Mouse (Mus musculus) liver, embryonic 11.5 days (tissue): Measurements from ENCODE around the gene Etv5. TPM values are rescaled to one million over a fixed set of nuclear protein-coding genes. Genes with fewer than 3 reads are reported as not detected.
A peak's percentile ranks its signal among the peaks of the same experiment; 100 is the strongest.

ENCODE experiments used
- ATAC-seq: fragments of 200-750 bp; cut with Nextera tagmentation; replicated peaks from 2 replicates; pipeline ENCODE4 v1.8.0; 2017; ENCODE audit warnings: moderate number of reproducible peaks, mild to moderate bottlenecking, moderate TSS enrichment, moderate library complexity; ENCODE audit not compliant: low FRiP score
- DNase-seq: peaks from one replicate; pipeline ENCODE4 v3.0.0-alpha.2; 2017; ENCODE audit warnings: low spot score
- H3K27ac ChIP-seq: fragments of 300-500 bp; sonication (generic); 2 replicates; pipeline ENCODE4 v1.5.1; 2014; ENCODE audit warnings: mild to moderate bottlenecking, low read depth, low read length, control low read depth
- H3K27me3 ChIP-seq: fragments of 300-500 bp; sonication (generic); replicated peaks from 2 replicates; pipeline ENCODE4 v1.6.1; 2014; ENCODE audit warnings: low read length, mixed read lengths; ENCODE audit not compliant: control insufficient read depth, insufficient read depth
- H3K36me3 ChIP-seq: fragments of 300-500 bp; sonication (generic); 2 replicates; pipeline ENCODE4 v1.6.1; 2014; ENCODE audit warnings: mild to moderate bottlenecking, low read length, moderate library complexity, mixed read lengths; ENCODE audit not compliant: control insufficient read depth, insufficient read depth
- H3K4me1 ChIP-seq: fragments of 300-500 bp; sonication (generic); replicated peaks from 2 replicates; pipeline ENCODE4 v1.6.1; 2014; ENCODE audit warnings: low read length, mixed read lengths; ENCODE audit not compliant: control insufficient read depth, insufficient read depth
- H3K4me2 ChIP-seq: fragments of 300-500 bp; sonication (generic); 2 replicates; pipeline ENCODE4 v1.6.1; 2014; ENCODE audit warnings: mild to moderate bottlenecking, control low read depth, moderate library complexity
- H3K4me3 ChIP-seq: fragments of 300-500 bp; sonication (generic); 2 replicates; pipeline ENCODE4 v1.5.1; 2014; ENCODE audit warnings: low read depth, low read length, control low read depth
- H3K9ac ChIP-seq: fragments of 300-500 bp; sonication (generic); 2 replicates; pipeline ENCODE4 v1.6.1; 2014; ENCODE audit warnings: low read depth, low read length, control low read depth
- H3K9me3 ChIP-seq: fragments of 300-500 bp; sonication (generic); 2 replicates; pipeline ENCODE4 v1.6.1; 2016; ENCODE audit warnings: low read length, inconsistent platforms, mixed read lengths; ENCODE audit not compliant: control insufficient read depth
- WGBS: fragments of 180-500 bp; shearing (Covaris S2); extraction: QIAGEN DNeasy Blood & Tissue Kit; methylation state at CpG from one replicate; pipeline ENCODE4 v1.1.7; 2014; 5-methylcytosine and 5-hydroxymethylcytosine counted together
- polyA plus RNA-seq: library from polyadenylated mRNA; unstranded; fragments of >200 nt; fragmentation: Nextera tagmentation; extraction: Ambion mirVana; gene quantifications from 2 replicates; pipeline ENCODE4 v1.2.1, GENCODE M21; 2014

Etv5 gene
- polyA plus RNA-seq, 1 experiment from 2014 or later, result 16.1 TPM

DNA sequence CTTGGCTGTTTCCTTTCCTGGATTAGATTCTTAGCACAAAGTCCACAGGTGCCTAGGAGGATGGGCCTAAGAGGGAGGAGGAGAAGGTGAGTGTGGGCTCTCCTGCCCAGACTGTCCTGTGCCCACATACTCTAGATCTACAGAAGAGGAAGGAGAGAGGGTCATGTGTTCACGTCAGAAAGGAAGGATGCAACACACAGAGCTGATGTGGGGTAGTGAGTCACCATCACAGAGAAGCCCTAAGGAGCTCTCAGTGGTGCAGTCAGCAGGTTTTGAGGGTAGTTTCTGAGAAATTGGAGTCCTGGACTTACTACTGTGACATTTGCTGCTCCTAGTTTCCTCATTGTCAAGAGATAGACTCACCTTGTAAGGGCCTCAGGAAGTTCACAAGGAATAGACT, 21.4 kb upstream of the Etv5 start:
- no peaks in the 10 kb centered on the region for H3K4me1 ChIP-seq
- H3K27me3 ChIP-seq, result no peaks in the 10 kb centered on the region
- H3K9ac ChIP-seq, result no peak overlapping the region
- no peaks in the 10 kb centered on the region for H3K9me3 ChIP-seq
- H3K4me2 ChIP-seq, result no peak overlapping the region
- DNase-seq, result no peak
- H3K27ac ChIP-seq, result no peak overlapping the region
- 43% methylated on average over 1 of the region's 1 CpGs for WGBS
- no peak for ATAC-seq
- no peak overlapping the region for H3K4me3 ChIP-seq
- H3K36me3 ChIP-seq, result no peaks in the 10 kb centered on the region

DNA sequence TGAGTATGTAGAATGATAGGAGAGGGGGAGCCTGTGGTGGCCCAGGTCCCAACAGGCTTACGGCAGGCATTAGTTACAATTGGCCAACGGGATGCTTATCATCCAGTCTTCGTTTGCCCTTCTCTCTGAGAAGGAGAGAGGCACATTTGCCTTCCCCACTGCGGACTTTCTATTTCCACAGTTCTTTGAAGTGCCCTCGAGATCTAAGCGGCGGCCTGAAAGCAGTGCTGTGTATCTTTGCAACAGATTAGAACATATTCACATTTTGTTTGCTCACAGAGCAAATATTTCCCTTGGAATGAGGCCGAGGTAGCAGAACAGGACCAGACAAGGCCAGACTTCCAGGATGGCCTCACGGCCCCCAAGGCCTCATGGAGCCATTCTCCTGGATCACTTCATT, 12.6 kb upstream of the Etv5 start:
- Histone ChIP-seq H3K4me3 (no peak overlapping the region), H3K9ac (no peak overlapping the region), H3K27me3 (no peaks in the 10 kb centered on the region), H3K4me2 (no peak overlapping the region), H3K4me1 (no peaks in the 10 kb centered on the region), H3K27ac (no peak overlapping the region), H3K36me3 (no peaks in the 10 kb centered on the region), H3K9me3 (no peaks in the 10 kb centered on the region)
- DNase-seq (no peak), ATAC-seq (no peak)
- 70% methylated on average over 9 of the region's 9 CpGs for WGBS

DNA sequence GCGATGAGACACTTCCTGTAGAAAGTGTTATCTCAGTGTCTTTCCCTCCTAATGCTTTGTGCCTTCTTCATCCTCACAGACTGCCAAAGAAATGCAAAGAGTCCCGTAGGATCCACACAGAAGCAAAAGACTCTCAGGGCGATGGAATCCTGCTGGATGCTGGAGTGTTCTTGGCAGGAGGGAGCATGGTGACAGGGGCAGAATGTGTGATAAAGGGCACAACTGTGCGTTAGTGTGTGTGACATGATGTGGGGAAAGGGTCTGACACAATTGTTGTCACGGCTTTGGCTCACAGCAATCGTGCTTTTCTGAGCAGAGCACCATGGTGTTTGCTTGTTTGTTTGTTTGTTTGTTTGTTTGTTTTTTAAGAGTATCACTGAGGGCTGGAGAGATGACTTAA, 8.6 kb upstream of the Etv5 start:
- DNase-seq, result no peak
- H3K27ac ChIP-seq, result no peak overlapping the region

DNA sequence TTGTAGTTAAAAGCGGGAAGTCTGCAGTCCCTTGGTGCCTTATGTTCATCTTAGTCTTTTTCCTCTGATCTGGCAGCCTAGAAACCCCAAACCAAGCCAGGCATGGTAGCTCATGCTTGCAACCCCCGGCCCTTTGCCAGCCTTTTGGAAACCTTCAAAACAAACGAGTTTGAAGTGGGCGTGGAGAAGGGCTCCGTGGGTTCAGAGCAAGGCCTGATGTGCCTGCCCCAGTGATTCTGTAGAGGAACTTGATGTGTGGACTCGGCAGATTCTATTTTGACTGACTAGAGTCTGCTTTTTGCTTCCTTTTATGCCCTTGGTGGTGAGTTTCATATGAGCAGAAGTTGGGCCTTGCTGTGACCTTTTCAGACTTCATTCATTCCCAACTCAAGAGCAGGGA, 5.3 kb upstream of the Etv5 start:
- Histone ChIP-seq H3K27me3 (no peaks in the 10 kb centered on the region), H3K9me3 (no peaks in the 10 kb centered on the region), H3K27ac (no peak overlapping the region), H3K4me1 (peaks cover 7% of the 10 kb centered on the region; the same call in 1 of the 2 replicates), H3K36me3 (no peaks in the 10 kb centered on the region), H3K9ac (no peak overlapping the region), H3K4me3 (no peak overlapping the region), H3K4me2 (no peak overlapping the region)
- ATAC-seq (no peak), DNase-seq (no peak)
- WGBS, result 50% methylated on average over 6 of the region's 6 CpGs

More for the DNA sequence above, 8.6 kb upstream of the Etv5 start:
- no peak overlapping the region for H3K9ac ChIP-seq
- no peak for ATAC-seq
- 68% methylated on average over 6 of the region's 6 CpGs for WGBS
- H3K27me3 ChIP-seq, result no peaks in the 10 kb centered on the region
- no peak overlapping the region for H3K4me3 ChIP-seq
- no peak overlapping the region for H3K4me2 ChIP-seq
- no peaks in the 10 kb centered on the region for H3K9me3 ChIP-seq
- H3K4me1 ChIP-seq, result no peaks in the 10 kb centered on the region
- no peaks in the 10 kb centered on the region for H3K36me3 ChIP-seq

DNA sequence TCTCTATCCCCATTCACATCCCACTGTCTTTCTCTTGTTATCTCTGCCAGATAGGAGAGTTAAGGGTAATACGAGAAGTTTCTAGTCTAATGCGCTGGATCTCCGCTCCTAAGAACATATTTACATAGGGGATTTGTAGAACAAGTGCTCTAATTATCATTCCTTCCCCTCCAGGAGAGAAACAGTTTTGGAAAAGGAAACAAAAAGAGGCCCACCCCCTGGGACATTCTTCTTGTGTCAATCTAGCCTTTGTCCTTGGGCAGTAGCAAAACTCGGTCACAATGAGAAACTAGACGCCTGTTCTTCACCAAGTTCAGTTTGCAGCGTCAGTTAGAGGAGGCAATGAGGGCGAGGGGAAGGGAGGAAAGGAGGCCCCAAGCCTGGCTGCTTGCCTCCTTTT, 2.7 kb upstream of the Etv5 start:
- Histone ChIP-seq H3K4me3 (no peak overlapping the region), H3K36me3 (no peaks in the 10 kb centered on the region), H3K27ac (no peak overlapping the region), H3K27me3 (no peaks in the 10 kb centered on the region; the same call in 1 of the 2 replicates), H3K4me1 (peaks cover 7% of the 10 kb centered on the region; the same call in 1 of the 2 replicates), H3K4me2 (no peak overlapping the region), H3K9ac (no peak overlapping the region), H3K9me3 (no peaks in the 10 kb centered on the region)
- ATAC-seq (no peak), DNase-seq (no peak)
- 67% methylated on average over 7 of the region's 7 CpGs for WGBS

DNA sequence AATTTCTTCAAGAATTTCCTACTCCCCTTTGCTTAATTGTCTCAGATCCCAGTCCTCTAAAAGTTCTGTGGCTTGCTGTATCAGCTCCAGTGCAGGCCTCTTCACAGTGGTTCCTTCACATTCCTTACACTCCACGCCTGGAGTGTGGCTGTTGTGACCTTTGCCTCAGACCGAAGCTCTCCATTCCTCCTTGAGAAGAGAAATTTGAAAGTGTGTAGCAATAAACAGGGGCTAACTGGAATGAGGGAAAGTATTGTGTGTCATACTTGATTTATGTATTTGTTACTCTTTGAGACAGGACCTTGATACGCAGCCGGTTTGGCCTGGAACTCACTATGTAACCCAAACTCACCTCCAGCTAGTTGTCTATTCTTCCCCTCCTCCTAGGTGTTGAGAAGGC, 1.8 kb upstream of the Etv5 start:
- Histone ChIP-seq H3K27me3 (no peaks in the 10 kb centered on the region; the same call in 1 of the 2 replicates), H3K36me3 (no peaks in the 10 kb centered on the region), H3K9ac (no peak overlapping the region), H3K4me2 (no peak overlapping the region), H3K9me3 (no peaks in the 10 kb centered on the region), H3K4me1 (peaks cover 7% of the 10 kb centered on the region; the same call in 1 of the 2 replicates), H3K27ac (no peak overlapping the region), H3K4me3 (no peak overlapping the region)
- WGBS, result 87% methylated on average over 4 of the region's 4 CpGs
- ATAC-seq (no peak), DNase-seq (no peak)

DNA sequence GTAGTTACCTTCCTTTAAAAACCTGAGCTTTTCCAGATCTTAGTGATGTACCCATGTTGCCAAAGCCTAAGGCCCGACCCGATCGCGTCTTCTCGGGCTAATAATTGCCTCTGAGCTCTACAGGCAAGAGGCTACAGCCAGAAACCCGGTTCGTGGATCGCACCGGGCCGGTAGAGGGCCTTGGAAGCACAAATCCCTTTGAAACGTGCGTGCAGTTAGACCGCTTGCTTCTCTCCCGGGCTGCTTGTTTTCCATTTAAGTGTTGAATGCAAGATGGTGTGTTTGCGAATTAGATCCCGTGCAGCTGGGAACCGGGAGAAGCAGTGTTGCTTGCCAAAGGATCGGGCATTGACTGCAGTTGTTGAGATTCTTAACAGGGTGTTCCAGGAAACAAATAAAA, 750 bp upstream of the Etv5 start:
- no peak for ATAC-seq
- H3K27ac ChIP-seq, result peak overlapping the region; percentile 16; the same call in 1 of the 2 replicates
- H3K36me3 ChIP-seq, result no peaks in the 10 kb centered on the region
- peaks cover 7% of the 10 kb centered on the region; the same call in 1 of the 2 replicates for H3K4me1 ChIP-seq
- peak; percentile 60 for DNase-seq
- H3K4me3 ChIP-seq, result peak overlapping the region; percentile 53
- H3K27me3 ChIP-seq, result no peaks in the 10 kb centered on the region; the same call in 1 of the 2 replicates
- peak overlapping the region; percentile 46 for H3K9ac ChIP-seq
- WGBS, result under 1% methylated on average over 18 of the region's 18 CpGs
- H3K9me3 ChIP-seq, result no peaks in the 10 kb centered on the region
- H3K4me2 ChIP-seq, result peak overlapping the region; percentile 96

DNA sequence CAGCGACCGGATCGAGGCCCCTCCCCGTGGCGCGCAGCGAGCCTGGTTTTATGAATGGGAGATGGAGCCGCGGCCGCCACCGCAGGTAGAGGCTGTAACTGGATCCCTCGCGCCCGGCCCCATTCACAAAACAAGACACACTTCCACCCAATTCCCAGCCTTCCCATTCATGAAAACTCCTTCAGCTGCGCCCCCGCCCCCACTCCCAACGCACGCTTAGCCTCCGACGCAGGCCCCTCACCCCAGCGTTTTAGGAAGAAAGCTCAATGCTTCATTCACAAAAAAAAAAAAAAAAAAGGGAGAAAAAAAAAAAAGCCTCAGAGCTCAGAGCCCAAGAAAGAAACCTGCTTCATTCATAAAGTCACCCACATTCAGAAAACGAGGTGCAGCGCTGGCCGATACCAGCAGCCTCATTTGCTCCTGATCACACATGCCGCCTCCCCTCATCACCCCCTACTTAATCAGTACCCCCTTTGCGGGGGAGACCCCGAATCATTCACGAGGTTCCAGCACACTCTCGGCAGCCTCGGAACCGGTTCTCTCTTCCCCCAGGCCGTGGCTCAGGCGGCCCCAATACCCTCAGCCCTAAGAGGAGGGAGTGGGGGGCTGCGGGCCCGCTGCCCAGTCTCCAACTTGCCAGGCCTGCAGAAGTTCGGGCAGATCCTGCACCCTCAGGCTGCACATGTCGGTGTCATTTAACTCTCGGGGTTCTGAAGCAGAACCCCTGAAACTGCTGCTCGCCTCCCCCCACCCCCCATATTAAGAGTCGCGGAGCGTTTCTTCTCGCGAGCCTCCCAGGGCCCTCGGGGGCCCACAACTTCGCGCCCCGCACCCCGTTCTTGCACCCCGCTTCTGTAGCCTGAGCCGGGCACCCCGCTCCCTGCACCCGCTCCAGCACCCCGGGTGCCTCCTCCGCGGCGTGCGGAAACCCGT, 812 bp downstream of the Etv5 start:
- Histone ChIP-seq H3K4me2 (peak overlapping the region; percentile 96), H3K4me3 (peak overlapping the region; percentile 73), H3K9ac (peak overlapping the region; percentile 73), H3K27ac (no peak overlapping the region; the same call in 1 of the 2 replicates), H3K4me1 (peaks cover 10% of the 10 kb centered on the region; the same call in 1 of the 2 replicates), H3K27me3 (no peaks in the 10 kb centered on the region; the same call in 1 of the 2 replicates), H3K36me3 (no peaks in the 10 kb centered on the region), H3K9me3 (no peaks in the 10 kb centered on the region)
- ATAC-seq (peak; percentile 16), DNase-seq (peak; percentile 76)
- WGBS, result under 1% methylated on average over 59 of the region's 59 CpGs
